Mouse (Mus musculus): ENCODE data around the gene Dmrtb1. TPM values are rescaled to one million over a fixed set of nuclear protein-coding genes. Genes with fewer than 3 reads are reported as not detected.

Dmrtb1 gene
- polyA plus RNA-seq, 1 experiment from 2014 or later: not detected

DNA sequence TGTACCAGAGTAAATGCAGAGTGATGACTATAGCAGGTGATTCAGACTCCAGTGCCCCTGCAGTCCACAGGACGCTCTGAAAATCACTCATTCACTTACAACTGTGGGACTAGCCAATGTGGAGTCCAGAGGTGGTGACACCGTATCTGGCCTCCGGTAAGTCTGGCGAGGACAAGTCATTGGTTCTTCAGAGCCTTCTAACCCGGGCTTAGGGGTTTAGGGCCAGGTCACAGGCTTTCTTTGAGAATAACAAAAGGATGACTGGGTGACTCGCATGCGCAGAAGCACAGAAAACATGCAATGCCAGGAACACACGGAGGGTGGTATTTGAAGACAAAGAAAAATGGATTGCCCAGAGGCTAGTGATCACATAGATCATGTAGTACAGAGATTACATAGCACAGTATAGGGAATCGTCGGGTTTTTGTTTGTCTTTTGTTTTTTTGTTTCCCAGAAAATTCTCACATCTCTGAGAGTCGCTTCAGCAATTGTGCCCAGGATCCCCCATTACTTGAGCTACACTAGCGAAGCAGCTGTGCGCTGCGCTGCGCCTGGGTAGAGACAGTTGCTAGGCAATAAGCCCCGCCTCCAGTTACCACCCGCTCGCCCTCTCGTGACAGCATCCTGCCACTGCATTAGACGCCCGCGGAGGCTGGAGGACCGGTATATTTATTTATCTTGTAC lies 10.2 kb downstream of the Dmrtb1 start:
- 22% methylated on average over 23 of the region's 23 CpGs for WGBS
- ATAC-seq (replicated peaks; ENCODE audit: low FRiP score) (peak; percentile 60; the same call in 1 of the 2 replicates), DNase-seq (ENCODE audit: low spot score) (peak; percentile 78)
- H3K27ac ChIP-seq (ENCODE audit: low read depth, low read length): no peak overlapping the region
- H3K27me3 ChIP-seq (replicated peaks; ENCODE audit: control insufficient read depth, insufficient read depth, low read length): peaks cover 38% of the 10 kb centered on the region
- no peak overlapping the region for H3K9ac ChIP-seq (ENCODE audit: low read depth, low read length)
- H3K36me3 ChIP-seq (ENCODE audit: control insufficient read depth, insufficient read depth, low read length): no peaks in the 10 kb centered on the region
- H3K4me3 ChIP-seq (ENCODE audit: low read depth, low read length): no peak overlapping the region
- H3K4me2 ChIP-seq: no peak overlapping the region
- H3K4me1 ChIP-seq (replicated peaks; ENCODE audit: control insufficient read depth, insufficient read depth, low read length): no peaks in the 10 kb centered on the region
- H3K9me3 ChIP-seq (ENCODE audit: control insufficient read depth, low read length): no peaks in the 10 kb centered on the region

DNA sequence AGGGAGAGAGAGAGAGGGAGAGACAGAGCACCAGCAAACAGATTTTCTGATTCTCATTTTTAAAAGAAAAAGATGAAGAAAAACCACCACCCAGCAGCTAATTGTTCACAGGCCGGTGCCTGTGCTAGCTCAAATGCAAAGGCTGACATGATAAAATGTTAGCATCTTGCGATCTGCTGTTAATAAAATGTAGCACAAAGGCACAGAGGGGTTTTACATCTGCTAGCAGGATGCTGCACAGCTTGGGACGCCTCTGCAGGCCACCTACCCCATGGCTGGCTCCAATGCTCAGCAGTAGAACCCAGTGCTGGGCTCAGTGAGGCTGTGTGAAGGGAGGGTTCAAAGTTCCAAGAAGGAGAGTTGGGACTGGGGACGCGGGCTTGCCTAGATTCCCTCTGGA lies 13.3 kb downstream of the Dmrtb1 start:
- H3K9me3 ChIP-seq (ENCODE audit: control insufficient read depth, low read length): no peaks in the 10 kb centered on the region
- no peak for DNase-seq (ENCODE audit: low spot score)
- WGBS: 62% methylated on average over 5 of the region's 5 CpGs
- no peak overlapping the region for H3K4me2 ChIP-seq
- no peak for ATAC-seq (replicated peaks; ENCODE audit: low FRiP score)
- H3K36me3 ChIP-seq (ENCODE audit: control insufficient read depth, insufficient read depth, low read length): no peaks in the 10 kb centered on the region
- no peak overlapping the region for H3K27ac ChIP-seq (ENCODE audit: low read depth, low read length)
- H3K9ac ChIP-seq (ENCODE audit: low read depth, low read length): no peak overlapping the region
- no peaks in the 10 kb centered on the region for H3K4me1 ChIP-seq (replicated peaks; ENCODE audit: control insufficient read depth, insufficient read depth, low read length)
- H3K4me3 ChIP-seq (ENCODE audit: low read depth, low read length): no peak overlapping the region
- peaks cover 32% of the 10 kb centered on the region for H3K27me3 ChIP-seq (replicated peaks; ENCODE audit: control insufficient read depth, insufficient read depth, low read length)

DNA sequence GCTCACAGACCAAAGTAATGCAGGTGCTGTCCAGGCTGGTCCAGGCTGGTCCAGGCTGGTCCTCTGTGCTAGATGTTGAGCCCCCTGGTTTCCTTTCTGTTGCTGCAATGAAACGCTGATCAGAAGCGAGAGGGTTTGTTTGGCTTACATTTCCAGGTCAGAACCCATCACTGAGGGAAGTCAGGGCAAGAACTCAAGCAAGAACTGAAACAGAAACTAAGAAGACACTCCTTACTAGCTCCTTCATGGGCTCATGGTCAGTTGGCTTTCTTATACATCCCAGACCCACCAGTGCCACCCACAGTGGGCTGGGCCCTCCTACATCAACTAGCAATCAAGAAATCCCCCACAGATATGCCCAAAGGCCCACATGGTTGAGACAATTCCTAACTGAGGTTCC lies 15.5 kb downstream of the Dmrtb1 start:
- WGBS: 83% methylated on average over 2 of the region's 2 CpGs
- ATAC-seq (replicated peaks; ENCODE audit: low FRiP score): no peak

DNA sequence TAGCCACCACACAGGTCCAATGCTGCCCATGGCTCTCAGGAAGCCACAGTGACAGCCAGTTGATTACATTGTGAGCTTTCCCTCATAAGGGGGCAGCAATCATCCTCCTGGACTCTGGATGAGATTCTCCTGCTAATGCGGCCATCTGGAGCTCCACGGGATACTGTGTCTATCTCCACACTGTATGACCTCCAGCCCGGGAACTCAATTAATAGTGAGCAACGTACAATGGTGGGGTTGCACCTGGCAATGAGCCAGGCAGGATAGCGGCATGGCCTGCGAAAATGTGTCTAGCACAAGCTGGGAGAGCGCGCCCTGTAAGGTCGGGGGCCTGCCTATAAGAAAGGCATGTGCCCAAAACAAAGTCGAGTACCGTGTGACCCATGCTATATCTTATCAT lies 23.4 kb downstream of the Dmrtb1 start:
- Histone ChIP-seq H3K27me3 (replicated peaks; ENCODE audit: control insufficient read depth, insufficient read depth, low read length) (no peaks in the 10 kb centered on the region), H3K4me3 (ENCODE audit: low read depth, low read length) (no peak overlapping the region), H3K4me1 (replicated peaks; ENCODE audit: control insufficient read depth, insufficient read depth, low read length) (no peaks in the 10 kb centered on the region), H3K27ac (ENCODE audit: low read depth, low read length) (no peak overlapping the region), H3K9ac (ENCODE audit: low read depth, low read length) (no peak overlapping the region), H3K4me2 (no peak overlapping the region), H3K9me3 (ENCODE audit: control insufficient read depth, low read length) (no peaks in the 10 kb centered on the region), H3K36me3 (ENCODE audit: control insufficient read depth, insufficient read depth, low read length) (no peaks in the 10 kb centered on the region)
- no peak for ATAC-seq (replicated peaks; ENCODE audit: low FRiP score)
- 90% methylated on average over 11 of the region's 11 CpGs for WGBS
- DNase-seq (ENCODE audit: low spot score): no peak

More for the DNA sequence above, 15.5 kb downstream of the Dmrtb1 start:
- no peak for DNase-seq (ENCODE audit: low spot score)
- H3K4me1 ChIP-seq (replicated peaks; ENCODE audit: control insufficient read depth, insufficient read depth, low read length): no peaks in the 10 kb centered on the region
- no peak overlapping the region for H3K9ac ChIP-seq (ENCODE audit: low read depth, low read length)
- H3K4me2 ChIP-seq: no peak overlapping the region
- no peaks in the 10 kb centered on the region for H3K36me3 ChIP-seq (ENCODE audit: control insufficient read depth, insufficient read depth, low read length)
- peaks cover 15% of the 10 kb centered on the region for H3K27me3 ChIP-seq (replicated peaks; ENCODE audit: control insufficient read depth, insufficient read depth, low read length)
- H3K4me3 ChIP-seq (ENCODE audit: low read depth, low read length): no peak overlapping the region
- H3K9me3 ChIP-seq (ENCODE audit: control insufficient read depth, low read length): no peaks in the 10 kb centered on the region
- no peak overlapping the region for H3K27ac ChIP-seq (ENCODE audit: low read depth, low read length)

DNA sequence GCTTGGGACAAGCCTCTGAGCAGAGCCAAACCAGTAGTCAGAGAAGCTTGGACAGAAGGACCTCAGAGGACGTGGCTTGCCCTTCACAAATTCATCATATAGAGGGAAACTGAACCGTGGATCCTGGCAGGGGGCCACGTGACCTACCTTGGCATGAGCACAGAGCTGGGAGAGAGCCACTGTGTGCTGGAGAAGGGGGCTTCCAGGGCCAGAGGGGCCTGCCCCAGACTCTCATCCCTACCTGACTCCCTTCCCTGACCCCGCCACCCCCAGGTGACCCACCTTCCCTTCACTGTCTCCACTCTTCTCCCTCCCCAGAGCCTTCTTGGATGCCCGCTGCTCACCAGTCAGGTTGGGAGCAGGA lies 30.8 kb downstream of the Dmrtb1 start:
- Histone ChIP-seq H3K27me3 (replicated peaks; ENCODE audit: control insufficient read depth, insufficient read depth, low read length) (0 out of 2 replicates have a peak, but pooled peaks cover 2% of the 10 kb centered on the region), H3K4me2 (peak overlapping the region; percentile 56), H3K4me1 (replicated peaks; ENCODE audit: control insufficient read depth, insufficient read depth, low read length) (0 out of 2 replicates have a peak, but pooled peaks cover 6% of the 10 kb centered on the region), H3K9ac (ENCODE audit: low read depth, low read length) (no peak overlapping the region), H3K27ac (ENCODE audit: low read depth, low read length) (no peak overlapping the region), H3K9me3 (ENCODE audit: control insufficient read depth, low read length) (no peaks in the 10 kb centered on the region), H3K36me3 (ENCODE audit: control insufficient read depth, insufficient read depth, low read length) (no peaks in the 10 kb centered on the region), H3K4me3 (ENCODE audit: low read depth, low read length) (no peak overlapping the region)
- DNase-seq (ENCODE audit: low spot score) (no peak), ATAC-seq (replicated peaks; ENCODE audit: low FRiP score) (no peak)
- 64% methylated on average over 5 of the region's 5 CpGs for WGBS

DNA sequence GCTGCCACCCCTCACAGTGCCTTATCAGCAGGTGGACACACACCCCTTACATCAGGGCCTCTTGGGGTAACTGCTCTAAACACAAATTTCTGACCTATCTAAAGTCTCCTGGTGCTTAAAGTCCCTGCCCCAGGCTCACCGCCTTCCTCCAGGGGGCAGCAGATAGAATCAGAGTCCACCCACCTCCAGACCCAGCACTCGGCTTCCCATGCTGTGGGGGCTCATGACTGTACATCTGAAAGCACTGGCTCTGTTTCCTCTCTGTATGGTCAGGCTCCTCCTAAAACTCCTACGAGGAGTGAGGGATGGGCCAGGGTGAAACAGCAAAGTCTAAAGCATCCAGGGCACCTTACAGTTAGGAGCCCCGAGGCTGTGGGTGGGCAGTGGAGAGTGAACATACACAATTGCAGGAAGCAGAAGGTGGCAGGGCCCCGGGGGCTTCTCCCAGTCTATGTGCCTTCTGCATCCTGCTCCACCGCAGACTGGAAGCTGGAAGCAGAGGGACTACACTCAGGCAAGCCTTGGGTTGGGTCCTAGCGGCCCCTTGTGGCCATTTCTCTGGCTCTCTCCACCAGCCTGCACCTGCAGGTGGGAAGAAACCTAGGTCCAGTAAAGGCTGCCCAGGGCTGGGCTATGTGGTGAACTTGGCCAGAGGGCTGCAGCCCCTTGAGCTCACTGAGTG lies 31.3 kb downstream of the Dmrtb1 start:
- peak; percentile 93 for ATAC-seq (replicated peaks; ENCODE audit: low FRiP score)
- no peak overlapping the region for H3K4me3 ChIP-seq (ENCODE audit: low read depth, low read length)
- 4% methylated on average over 7 of the region's 7 CpGs for WGBS

DNA sequence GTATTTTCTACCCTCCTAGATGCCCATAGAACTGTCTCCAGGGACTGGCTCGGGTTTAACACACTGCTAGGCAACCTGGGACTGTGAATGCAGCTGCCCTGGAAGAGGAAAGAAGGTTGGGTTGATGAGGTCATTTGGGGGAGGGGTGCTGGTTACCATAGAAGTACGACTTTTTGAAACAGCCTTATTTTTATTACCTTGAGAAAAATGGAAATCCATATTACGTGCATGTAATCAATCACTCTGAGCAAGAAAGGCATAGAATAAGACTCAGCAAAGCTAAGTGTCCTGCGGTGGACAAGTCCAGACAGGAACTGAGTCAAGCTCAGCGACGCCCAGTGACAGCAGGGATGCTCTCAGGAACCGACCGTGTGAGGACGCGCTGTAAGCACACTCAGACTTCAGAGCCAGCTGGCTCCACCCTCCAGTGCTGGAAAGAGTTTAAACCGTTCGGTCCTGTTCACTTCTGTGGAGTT lies 33.0 kb downstream of the Dmrtb1 start:
- 0 out of 2 replicates have a peak, but pooled peaks cover 2% of the 10 kb centered on the region for H3K27me3 ChIP-seq (replicated peaks; ENCODE audit: control insufficient read depth, insufficient read depth, low read length)
- H3K27ac ChIP-seq (ENCODE audit: low read depth, low read length): no peak overlapping the region
- ATAC-seq (replicated peaks; ENCODE audit: low FRiP score): no peak
- H3K36me3 ChIP-seq (ENCODE audit: control insufficient read depth, insufficient read depth, low read length): no peaks in the 10 kb centered on the region
- 45% methylated on average over 12 of the region's 12 CpGs for WGBS
- H3K4me3 ChIP-seq (ENCODE audit: low read depth, low read length): no peak overlapping the region
- H3K9ac ChIP-seq (ENCODE audit: low read depth, low read length): no peak overlapping the region
- DNase-seq (ENCODE audit: low spot score): no peak
- H3K4me1 ChIP-seq (replicated peaks; ENCODE audit: control insufficient read depth, insufficient read depth, low read length): 0 out of 2 replicates have a peak, but pooled peaks cover 6% of the 10 kb centered on the region
- no peaks in the 10 kb centered on the region for H3K9me3 ChIP-seq (ENCODE audit: control insufficient read depth, low read length)
- no peak overlapping the region for H3K4me2 ChIP-seq

More for the DNA sequence above, 31.3 kb downstream of the Dmrtb1 start:
- Histone ChIP-seq H3K27ac (ENCODE audit: low read depth, low read length) (no peak overlapping the region), H3K4me2 (peak overlapping the region; percentile 56), H3K9me3 (ENCODE audit: control insufficient read depth, low read length) (no peaks in the 10 kb centered on the region), H3K36me3 (ENCODE audit: control insufficient read depth, insufficient read depth, low read length) (no peaks in the 10 kb centered on the region), H3K27me3 (replicated peaks; ENCODE audit: control insufficient read depth, insufficient read depth, low read length) (0 out of 2 replicates have a peak, but pooled peaks cover 2% of the 10 kb centered on the region), H3K4me1 (replicated peaks; ENCODE audit: control insufficient read depth, insufficient read depth, low read length) (0 out of 2 replicates have a peak, but pooled peaks cover 6% of the 10 kb centered on the region), H3K9ac (ENCODE audit: low read depth, low read length) (no peak overlapping the region)
- DNase-seq (ENCODE audit: low spot score): peak; percentile 76

DNA sequence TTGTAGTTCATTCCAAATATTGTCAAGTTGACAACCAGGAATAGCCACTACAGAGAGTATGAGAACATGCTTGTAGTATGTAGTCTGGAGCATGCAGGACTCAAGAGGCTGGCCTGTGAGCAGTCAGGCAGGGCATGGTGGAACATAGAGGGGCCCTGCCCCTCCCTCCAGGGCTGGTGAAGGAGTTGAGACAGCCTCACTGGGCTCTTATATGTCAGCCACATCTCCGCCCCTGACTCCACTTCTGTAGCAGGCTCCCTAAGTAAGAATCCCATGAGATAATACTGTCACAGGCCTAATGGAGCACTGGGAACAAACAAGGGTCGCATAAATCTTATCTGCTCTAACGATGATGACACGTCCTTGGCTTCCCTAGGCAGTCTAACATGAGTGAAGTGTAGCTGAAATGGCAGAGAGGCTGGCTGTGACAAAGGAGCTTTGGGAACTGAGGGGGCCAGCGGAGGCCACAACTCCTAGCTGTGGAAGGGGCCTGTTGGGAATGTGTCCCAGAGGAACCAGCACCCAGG lies 35.0 kb downstream of the Dmrtb1 start:
- no peak for DNase-seq (ENCODE audit: low spot score)

More for the DNA sequence above, 35.0 kb downstream of the Dmrtb1 start:
- Histone ChIP-seq H3K4me3 (ENCODE audit: low read depth, low read length) (no peak overlapping the region), H3K4me2 (no peak overlapping the region), H3K9ac (ENCODE audit: low read depth, low read length) (no peak overlapping the region), H3K27me3 (replicated peaks; ENCODE audit: control insufficient read depth, insufficient read depth, low read length) (0 out of 2 replicates have a peak, but pooled peaks cover 2% of the 10 kb centered on the region), H3K36me3 (ENCODE audit: control insufficient read depth, insufficient read depth, low read length) (no peaks in the 10 kb centered on the region), H3K27ac (ENCODE audit: low read depth, low read length) (no peak overlapping the region), H3K9me3 (ENCODE audit: control insufficient read depth, low read length) (no peaks in the 10 kb centered on the region), H3K4me1 (replicated peaks; ENCODE audit: control insufficient read depth, insufficient read depth, low read length) (0 out of 2 replicates have a peak, but pooled peaks cover 6% of the 10 kb centered on the region)
- ATAC-seq (replicated peaks; ENCODE audit: low FRiP score): no peak
- WGBS: 64% methylated on average over 5 of the region's 5 CpGs
